Mouse (Mus musculus): ENCODE results near the gene Ppat. TPM values are rescaled to one million over a fixed set of nuclear protein-coding genes. Genes with fewer than 3 reads are reported as not detected.
A peak's percentile ranks its signal among the peaks of the same experiment; 100 is the strongest.
"Not testable (repeated sequence)": the region's sequence is repeated elsewhere in the genome, so short reads cannot be mapped to it uniquely, and the experiment has no call there.

The Ppat gene
- 10 to 100 TPM; 15.9 to 17.7 TPM for total RNA-seq (2021)
- long read RNA-seq, transcript Ppat-202 (11 exons, 3,981 nt) = major isoform, 6 of 16 reads
- long read RNA-seq, partial matches to known transcripts = 8 of 16 reads
- long read RNA-seq, other reads (novel, unspliced or antisense) = 2 of 16 reads

GRCm38 (mm10) chr5:76951106-76952027 is at the start of gene Ppat, which contains the start of gene Paics:
TSS of gene Ppat (minus strand) at chr5:76951578.
TSS of gene Paics (plus strand) at chr5:76951307.
- DNase-seq (ENCODE audit: low spot score in 2 of 2) = peak; percentile 96 to 97

DNA sequence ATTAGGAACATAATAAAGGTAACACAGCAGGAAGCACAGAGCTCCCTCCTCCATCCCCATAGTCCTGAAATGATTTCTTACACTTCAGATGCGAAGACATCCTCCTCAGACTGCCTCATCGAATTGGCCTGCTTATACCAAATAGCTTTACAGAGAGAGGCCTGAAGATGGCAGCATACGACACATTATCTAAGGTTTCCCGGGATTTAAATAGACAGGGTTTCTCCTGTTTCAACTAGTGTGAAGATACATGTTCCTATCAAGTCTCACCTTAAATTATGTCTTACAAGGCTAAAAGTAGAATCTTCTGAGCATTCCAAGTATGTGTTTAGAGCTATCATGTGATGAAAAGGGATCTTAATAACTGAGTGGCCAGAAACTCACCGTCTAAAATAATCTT is 47.0 kb upstream of the Ppat start:
- peak; percentile 18 to 40 for DNase-seq (ENCODE audit: low spot score in 2 of 2)

- DNase-seq (ENCODE audit: low spot score in 2 of 2) = no peak
Measured at GRCm38 (mm10) chr5:76993174-76993814, 41.9 kb upstream of the Ppat start.

DNA sequence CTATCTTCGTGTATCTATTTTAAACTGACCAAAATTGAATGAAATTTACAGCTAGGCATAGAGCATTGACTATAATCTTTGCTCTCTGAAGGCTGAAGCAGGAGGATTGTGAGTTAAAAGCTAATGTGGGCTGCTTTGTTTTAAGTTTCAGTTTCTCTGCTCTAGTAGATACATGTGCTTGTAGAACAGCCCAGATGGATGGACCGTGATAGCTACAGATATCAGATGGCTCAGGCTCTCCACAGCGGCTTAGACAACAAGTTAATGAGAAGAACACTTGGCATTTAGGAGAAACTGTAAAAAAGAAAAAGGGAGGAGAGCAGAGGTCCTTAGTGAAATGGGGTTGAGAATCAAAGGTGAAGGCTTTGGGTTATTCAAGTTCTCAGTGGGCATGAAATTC is 39.4 kb upstream of the Ppat start:
- no peak for DNase-seq (ENCODE audit: low spot score in 2 of 2)

DNA sequence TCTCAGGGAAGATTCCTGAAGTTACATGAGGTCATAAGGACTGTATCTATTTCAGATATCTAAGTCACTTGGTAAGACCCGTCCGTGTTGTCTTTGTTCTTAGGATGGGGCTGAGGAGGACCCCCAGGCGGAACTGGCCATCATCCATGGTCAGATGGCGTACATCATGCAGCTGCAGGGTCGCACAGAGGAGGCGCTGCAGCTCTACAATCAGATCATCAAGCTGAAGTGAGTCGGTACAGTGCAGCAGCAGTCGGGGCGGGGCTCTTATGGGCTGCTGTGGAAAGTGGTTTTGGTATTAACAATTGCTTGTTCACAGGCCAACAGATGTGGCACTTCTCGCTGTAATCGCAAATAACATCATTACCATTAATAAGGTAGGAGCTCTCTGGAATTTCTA is 32.6 kb upstream of the Ppat start:
- no peak for DNase-seq (ENCODE audit: low spot score in 2 of 2)

GRCm38 (mm10) chr5:76975736-76976135 is 24.4 kb upstream of the Ppat start:
- no peak for DNase-seq (ENCODE audit: low spot score in 2 of 2)

- peak; percentile 86 to 90 for DNase-seq (ENCODE audit: low spot score in 2 of 2)
Measured at GRCm38 (mm10) chr5:76974554-76975285, 23.3 kb upstream of the Ppat start, which contains the start of gene Srp72. TSS of gene Srp72 (plus strand) at chr5:76974683.

DNA sequence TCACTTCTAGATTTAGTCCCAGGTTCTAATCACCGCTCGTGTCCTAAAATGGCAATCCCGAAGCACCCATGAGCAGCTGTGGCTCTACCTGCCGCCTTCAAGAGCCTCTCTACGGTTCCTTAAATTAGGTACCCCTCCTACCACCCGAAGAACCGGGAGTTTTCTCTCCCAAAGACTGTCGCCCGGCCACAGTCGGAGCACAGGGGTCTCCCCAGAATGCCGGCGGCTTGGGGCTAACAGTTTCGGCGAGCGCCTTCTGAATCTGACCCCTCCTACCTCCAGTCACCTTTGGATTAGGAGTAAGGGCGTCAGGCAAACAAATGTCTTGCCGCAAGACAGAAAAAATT is 22.8 kb upstream of the Ppat start:
- no peak for DNase-seq (ENCODE audit: low spot score in 2 of 2)

GRCm38 (mm10) chr5:76973488-76973887 is 22.1 kb upstream of the Ppat start:
- DNase-seq (ENCODE audit: low spot score in 2 of 2) = no peak

DNA sequence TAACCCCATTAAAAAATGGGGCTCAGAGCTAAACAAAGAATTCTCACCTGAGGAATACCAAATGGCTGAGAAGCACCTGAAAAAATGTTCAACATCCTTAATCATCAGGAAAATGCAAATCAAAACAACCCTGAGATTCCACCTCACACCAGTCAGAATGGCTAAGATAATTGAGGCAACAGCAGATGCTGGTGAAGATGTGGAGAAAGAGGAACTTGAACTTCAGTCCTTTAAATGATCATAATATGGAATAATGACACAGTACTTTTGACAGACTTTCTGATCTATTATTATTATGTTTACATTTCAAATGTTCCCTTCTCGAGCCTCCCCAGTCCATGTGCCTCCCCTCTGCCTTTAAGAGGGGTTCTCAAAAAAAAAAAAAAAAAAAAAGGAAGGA is 19.7 kb upstream of the Ppat start:
- not testable (repeated sequence) for DNase-seq (ENCODE audit: low spot score in 2 of 2)

- peak in 1 of 2 experiments; percentile 26 for DNase-seq (ENCODE audit: low spot score in 2 of 2)
Measured at GRCm38 (mm10) chr5:76969250-76969649, 17.9 kb upstream of the Ppat start.

- no peak for DNase-seq (ENCODE audit: low spot score in 2 of 2)
Measured at GRCm38 (mm10) chr5:76964651-76965050, 13.3 kb upstream of the Ppat start.

DNA sequence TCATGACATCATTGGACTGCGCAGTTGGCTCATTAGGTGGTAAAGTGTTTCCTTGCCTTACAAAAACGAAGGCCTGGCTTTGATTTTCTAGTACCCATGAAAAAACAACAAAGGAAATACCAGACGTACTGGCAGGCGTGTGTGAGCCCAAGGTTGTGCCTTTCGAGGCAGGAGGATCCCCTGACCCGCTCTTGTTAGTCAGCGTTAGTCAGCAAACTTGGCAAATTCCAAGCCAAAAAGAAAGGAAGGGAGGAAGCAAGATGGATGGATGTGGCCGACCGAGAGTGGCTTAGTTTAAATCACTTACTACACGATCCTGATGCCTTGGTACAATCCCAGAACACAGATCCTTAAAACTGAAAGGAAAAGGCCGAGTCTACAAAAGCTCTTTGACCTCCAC is 11.2 kb upstream of the Ppat start:
- DNase-seq (ENCODE audit: low spot score in 2 of 2) = no peak

DNA sequence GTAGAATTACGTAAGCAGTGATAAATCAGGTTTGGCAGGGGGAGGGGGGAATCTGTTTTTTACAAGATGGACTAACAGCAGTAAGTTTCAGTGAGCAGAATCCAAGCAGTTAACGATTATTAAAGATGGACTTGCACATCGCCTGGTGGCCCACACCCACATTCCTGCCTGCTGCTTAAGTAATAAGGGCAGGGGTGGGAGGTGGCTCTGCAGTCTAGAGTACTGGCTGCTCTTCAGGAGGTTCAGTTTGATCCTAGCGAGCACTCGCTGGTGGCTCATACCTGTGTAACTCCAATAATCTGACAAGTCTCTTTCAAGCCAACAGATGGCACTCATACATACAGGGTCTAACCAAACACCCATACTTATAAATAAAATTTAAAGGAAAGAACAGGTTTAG is 8.2 kb upstream of the Ppat start:
- no peak for DNase-seq (ENCODE audit: low spot score in 2 of 2)

- DNase-seq (ENCODE audit: low spot score in 2 of 2) = no peak
Measured at GRCm38 (mm10) chr5:76957954-76958353, 6.6 kb upstream of the Ppat start.

GRCm38 (mm10) chr5:76955474-76955873 is 4.1 kb upstream of the Ppat start:
- DNase-seq (ENCODE audit: low spot score in 2 of 2) = no peak

DNA sequence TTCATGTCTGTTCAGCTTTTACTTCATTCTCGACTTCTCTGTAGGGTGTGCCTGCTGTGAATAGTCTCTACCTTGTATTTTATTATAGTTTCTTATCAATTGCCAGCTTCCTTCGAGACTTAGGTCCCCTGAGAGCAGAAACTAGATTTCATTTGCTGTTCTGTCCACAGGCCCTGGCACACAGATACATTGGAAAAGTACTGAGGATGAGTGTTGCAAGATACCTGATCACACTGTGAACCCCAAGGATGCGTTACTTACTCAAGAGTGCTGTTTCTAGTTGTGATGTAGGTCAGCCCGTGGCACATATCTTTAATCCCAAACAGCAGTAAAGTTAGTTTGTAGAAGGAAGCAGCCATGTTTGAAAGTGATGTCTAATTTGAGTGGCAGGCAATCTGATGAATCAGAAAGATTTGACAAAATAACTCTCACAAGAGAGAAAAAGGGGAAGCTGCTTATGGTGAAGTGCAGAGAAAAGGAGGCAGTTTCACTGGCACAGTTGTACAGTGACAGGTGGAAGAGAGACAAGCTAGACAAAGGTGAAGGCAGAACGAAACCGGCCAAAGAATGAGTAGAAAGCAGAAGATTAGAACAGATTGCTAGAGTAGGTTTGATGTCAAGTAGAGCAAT is 3.0 kb upstream of the Ppat start:
- DNase-seq (ENCODE audit: low spot score in 2 of 2) = no peak

GRCm38 (mm10) chr5:76953794-76954193 is 2.4 kb upstream of the Ppat start:
- DNase-seq (ENCODE audit: low spot score in 2 of 2) = no peak

DNA sequence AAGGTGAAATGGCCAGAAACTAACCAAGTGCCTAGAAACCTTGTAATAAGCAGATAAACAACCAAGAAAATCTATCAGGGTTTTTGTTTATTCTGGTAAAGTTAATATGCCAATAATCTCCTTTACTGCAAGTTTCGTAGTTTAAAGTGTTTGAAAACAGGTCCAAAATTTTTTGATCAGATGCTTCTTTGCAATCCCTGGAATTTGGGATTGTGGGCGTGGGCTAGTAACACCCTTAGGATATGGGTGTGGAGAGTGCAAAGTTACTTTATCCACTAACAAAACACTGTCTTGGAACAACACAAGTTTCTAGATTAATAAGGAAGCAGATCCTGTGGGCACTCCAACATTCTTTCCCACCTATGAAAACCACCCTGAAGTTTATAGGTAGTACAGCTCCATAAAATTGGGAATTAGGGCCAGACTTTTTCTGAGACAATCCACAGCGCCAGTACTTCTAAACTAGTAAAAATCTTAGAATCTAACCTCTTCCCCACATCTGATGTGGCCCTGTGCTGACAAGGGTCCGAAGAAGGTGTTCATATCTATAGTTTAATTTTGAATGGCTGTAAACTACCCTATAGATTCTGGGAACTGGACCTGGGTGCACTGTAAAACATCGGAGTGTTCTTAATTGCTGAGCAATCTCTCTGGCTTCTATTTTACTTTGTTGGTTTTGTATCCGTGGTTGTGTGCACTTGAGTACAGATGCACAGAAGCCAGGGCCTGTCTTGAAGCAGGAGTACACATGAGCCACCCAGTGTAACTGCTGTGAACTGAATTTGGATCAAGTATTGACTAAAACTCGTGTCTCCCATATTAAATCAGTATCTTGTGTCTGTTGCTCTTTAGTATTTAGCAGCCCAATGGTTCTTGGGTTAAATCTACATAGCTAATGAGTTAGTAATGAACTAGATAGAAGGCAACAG is 998 bp upstream of the Ppat start:
- DNase-seq (ENCODE audit: low spot score in 2 of 2) = no peak

Data from layer of hippocampus, postnatal 10 days (tissue).